Mouse (Mus musculus): ENCODE results near the gene Oaf. TPM values are rescaled to one million over a fixed set of nuclear protein-coding genes. Genes with fewer than 3 reads are reported as not detected.

Gene Oaf
- polyA plus RNA-seq, 1 experiment = 13.1 TPM

GRCm38 (mm10) chr9:43221643-43222428 is 17.9 kb downstream of the Oaf start:
- TF ChIP-seq POLR2A (IDR thresholded peaks at IDR 0.05; ENCODE audit: borderline replicate concordance, extremely low read depth, insufficient read depth, insufficient read length, poor library complexity, severe bottlenecking) (no peak), CTCF (IDR thresholded peaks at IDR 0.05; ENCODE audit: borderline replicate concordance, extremely low read depth, insufficient read depth, insufficient read length) (peak; percentile 90)
- DNase-seq (ENCODE audit: low read depth) = peak; percentile 90

- TF ChIP-seq CTCF (IDR thresholded peaks at IDR 0.05; ENCODE audit: borderline replicate concordance, extremely low read depth, insufficient read depth, insufficient read length) (peak; percentile 72; the same call in 1 of the 2 replicates), POLR2A (IDR thresholded peaks at IDR 0.05; ENCODE audit: borderline replicate concordance, extremely low read depth, insufficient read depth, insufficient read length, poor library complexity, severe bottlenecking) (no peak)
Measured at GRCm38 (mm10) chr9:43210771-43211450, 28.8 kb downstream of the Oaf start.

GRCm38 (mm10) chr9:43210190-43210682 is 29.5 kb downstream of the Oaf start, which contains the start of gene Pou2f3:
Gene Pou2f3, minus strand, starts transcription at chr9:43210369.
- TF ChIP-seq CTCF (IDR thresholded peaks at IDR 0.05; ENCODE audit: borderline replicate concordance, extremely low read depth, insufficient read depth, insufficient read length) = no peak
- DNase-seq (ENCODE audit: low read depth) = peak; percentile 53

More at GRCm38 (mm10) chr9:43210771-43211450, 28.8 kb downstream of the Oaf start:
- peak; percentile 83 for DNase-seq (ENCODE audit: low read depth)

GRCm38 (mm10) chr9:43206022-43206390 is 33.7 kb downstream of the Oaf start:
- TF ChIP-seq POLR2A (IDR thresholded peaks at IDR 0.05; ENCODE audit: borderline replicate concordance, extremely low read depth, insufficient read depth, insufficient read length, poor library complexity, severe bottlenecking) (no peak), CTCF (IDR thresholded peaks at IDR 0.05; ENCODE audit: borderline replicate concordance, extremely low read depth, insufficient read depth, insufficient read length) (no peak)
- DNase-seq (ENCODE audit: low read depth) = no peak

- DNase-seq (ENCODE audit: low read depth) = no peak
- no peak for TF ChIP-seq POLR2A (IDR thresholded peaks at IDR 0.05; ENCODE audit: borderline replicate concordance, extremely low read depth, insufficient read depth, insufficient read length, poor library complexity, severe bottlenecking)
- TF ChIP-seq CTCF (IDR thresholded peaks at IDR 0.05; ENCODE audit: borderline replicate concordance, extremely low read depth, insufficient read depth, insufficient read length) = peak; percentile 18; the same call in 1 of the 2 replicates
Measured at GRCm38 (mm10) chr9:43205343-43206021, 34.2 kb downstream of the Oaf start.

GRCm38 (mm10) chr9:43200212-43200611 is 39.5 kb downstream of the Oaf start:
- TF ChIP-seq CTCF (IDR thresholded peaks at IDR 0.05; ENCODE audit: borderline replicate concordance, extremely low read depth, insufficient read depth, insufficient read length) = no peak
- no peak for TF ChIP-seq POLR2A (IDR thresholded peaks at IDR 0.05; ENCODE audit: borderline replicate concordance, extremely low read depth, insufficient read depth, insufficient read length, poor library complexity, severe bottlenecking)
- peak; percentile 26 for DNase-seq (ENCODE audit: low read depth)

- TF ChIP-seq POLR2A (IDR thresholded peaks at IDR 0.05; ENCODE audit: borderline replicate concordance, extremely low read depth, insufficient read depth, insufficient read length, poor library complexity, severe bottlenecking) (no peak), CTCF (IDR thresholded peaks at IDR 0.05; ENCODE audit: borderline replicate concordance, extremely low read depth, insufficient read depth, insufficient read length) (no peak)
- no peak for DNase-seq (ENCODE audit: low read depth)
Measured at GRCm38 (mm10) chr9:43194001-43194400, 45.7 kb downstream of the Oaf start.

- TF ChIP-seq CTCF (IDR thresholded peaks at IDR 0.05; ENCODE audit: borderline replicate concordance, extremely low read depth, insufficient read depth, insufficient read length) (no peak), POLR2A (IDR thresholded peaks at IDR 0.05; ENCODE audit: borderline replicate concordance, extremely low read depth, insufficient read depth, insufficient read length, poor library complexity, severe bottlenecking) (no peak)
- no peak for DNase-seq (ENCODE audit: low read depth)
Measured at GRCm38 (mm10) chr9:43191561-43191960, 48.1 kb downstream of the Oaf start.

GRCm38 (mm10) chr9:43189021-43189356 is 50.7 kb downstream of the Oaf start:
- TF ChIP-seq CTCF (IDR thresholded peaks at IDR 0.05; ENCODE audit: borderline replicate concordance, extremely low read depth, insufficient read depth, insufficient read length) (no peak), POLR2A (IDR thresholded peaks at IDR 0.05; ENCODE audit: borderline replicate concordance, extremely low read depth, insufficient read depth, insufficient read length, poor library complexity, severe bottlenecking) (no peak)

GRCm38 (mm10) chr9:43188309-43189020 is 51.2 kb downstream of the Oaf start:
- peak; percentile 71 for DNase-seq (ENCODE audit: low read depth)
- no peak for TF ChIP-seq POLR2A (IDR thresholded peaks at IDR 0.05; ENCODE audit: borderline replicate concordance, extremely low read depth, insufficient read depth, insufficient read length, poor library complexity, severe bottlenecking)
- TF ChIP-seq CTCF (IDR thresholded peaks at IDR 0.05; ENCODE audit: borderline replicate concordance, extremely low read depth, insufficient read depth, insufficient read length) = no peak

More at GRCm38 (mm10) chr9:43189021-43189356, 50.7 kb downstream of the Oaf start:
- no peak for DNase-seq (ENCODE audit: low read depth)
